ENCODE assay signal across 8 mouse cellular contexts in genomic region chr19:47279788-47280532, GRCm38 (mm10).
DNase-seq lines count a peak whose midpoint lies in the region; ATAC-seq and TF ChIP-seq lines count a peak whose summit lies in the region.
"Had no signal": no experiment of that assay in that cellular context is flagged by ENCODE, and none has a peak within 500 bp of the region (broad histone marks: within the 10 kb centered on the region; RNA-seq: fewer than 3 reads in every experiment).

No protein-coding gene starts in this region.

- TF ChIP-seq CTCF in cortical plate, adult 2 months (IDR thresholded peaks at IDR 0.05; ENCODE audit: extremely low read depth, insufficient read depth, low read length) = no peak
- TF ChIP-seq CTCF in kidney, postnatal 0 days (IDR thresholded peaks at IDR 0.05; ENCODE audit: low read depth) = no peak; the same call in 1 of the 2 replicates
- no peak for TF ChIP-seq CTCF in thymus, adult 2 months (IDR thresholded peaks at IDR 0.05; ENCODE audit: borderline replicate concordance, control insufficient read depth, extremely low read depth, insufficient read depth, low read length, poor library complexity)

- peaks cover 22% of the 10 kb centered on the region for H3K36me3 ChIP-seq in kidney, postnatal 0 days (ENCODE audit: insufficient read depth, low read length)
- peaks cover 99% of the 10 kb centered on the region for H3K36me3 ChIP-seq in limb, embryonic 13.5 days
- H3K36me3 ChIP-seq in thymus, adult 2 months (ENCODE audit: control insufficient read depth, insufficient read depth, low read length) = peaks cover 7% of the 10 kb centered on the region; the same call in 1 of the 2 replicates

- peaks cover 65% of the 10 kb centered on the region for H3K4me1 ChIP-seq in brown adipose tissue, adult 24 weeks (ENCODE audit: control insufficient read depth, insufficient read depth, insufficient read length, low read length)
- H3K4me1 ChIP-seq in cortical plate, adult 2 months (ENCODE audit: control insufficient read depth, insufficient read depth, low read length) = peaks cover 17% of the 10 kb centered on the region
- peaks cover 29% of the 10 kb centered on the region; the same call in 1 of the 2 replicates for H3K4me1 ChIP-seq in kidney, postnatal 0 days (replicated peaks; ENCODE audit: insufficient read depth, low read length)
- H3K4me1 ChIP-seq in limb, embryonic 13.5 days = 0 out of 2 replicates have a peak, but pooled peaks cover 5% of the 10 kb centered on the region
- H3K4me1 ChIP-seq in thymus, adult 2 months (replicated peaks; ENCODE audit: control insufficient read depth, insufficient read depth, low read length) = no peaks in the 10 kb centered on the region

- no peak for ATAC-seq in kidney, postnatal 0 days (replicated peaks; ENCODE audit: low FRiP score, low read depth)
- peak; percentile 29; the same call in 1 of the 2 replicates for ATAC-seq in limb, embryonic 13.5 days (ENCODE audit: low FRiP score, low read depth)

- WGBS in kidney, postnatal 0 days = 56% methylated on average over 15 of the region's 15 CpGs
- WGBS in limb, embryonic 13.5 days = 79% methylated on average over 15 of the region's 15 CpGs
- 92% methylated on average over 15 of the region's 15 CpGs for WGBS in thymus, adult 2 months

- H3K4me2 ChIP-seq in kidney, postnatal 0 days (ENCODE audit: low read length) = no peak overlapping the region
- H3K4me2 ChIP-seq in limb, embryonic 13.5 days (replicated peaks) = no peak overlapping the region

- DNase-seq in heart, adult 9 months (ENCODE audit: low spot score in 2 of 2) = peak; percentile 89 to 92
- DNase-seq in kidney, postnatal 0 days (ENCODE audit: low spot score) = peak; percentile 31
- DNase-seq in right cerebral cortex, postnatal 36 days (ENCODE audit: low spot score in 2 of 2) = peak; percentile 80 to 81
- no peak for DNase-seq in thymus, adult 2 months

- no peak for TF ChIP-seq POLR2A in cortical plate, adult 2 months (IDR thresholded peaks at IDR 0.05; ENCODE audit: extremely low read depth, insufficient read depth, low read length)
- TF ChIP-seq POLR2A in thymus, adult 2 months (IDR thresholded peaks at IDR 0.05; ENCODE audit: control insufficient read depth, extremely low read depth, insufficient read depth, low read length, poor library complexity) = no peak

- H3K27me3 ChIP-seq in kidney, postnatal 0 days (ENCODE audit: insufficient read depth, low read length) = no peaks in the 10 kb centered on the region
- H3K27me3 ChIP-seq in limb, embryonic 13.5 days = no peaks in the 10 kb centered on the region
- no peaks in the 10 kb centered on the region for H3K27me3 ChIP-seq in thymus, adult 2 months (ENCODE audit: control insufficient read depth, insufficient read depth, low read length)

- H3K27ac ChIP-seq in brown adipose tissue, adult 24 weeks (replicated peaks; ENCODE audit: low read depth, low read length) = peak overlapping the region; percentile 75
- H3K27ac ChIP-seq in cortical plate, adult 2 months (ENCODE audit: insufficient read depth, low read length) = peak overlapping the region; percentile 23
- peak overlapping the region; percentile 87 for H3K27ac ChIP-seq in kidney, postnatal 0 days
- peak overlapping the region; percentile 33; the same call in 1 of the 2 replicates for H3K27ac ChIP-seq in limb, embryonic 13.5 days
- H3K27ac ChIP-seq in thymus, adult 2 months (ENCODE audit: control insufficient read depth, insufficient read depth, low read length) = no peak overlapping the region

- no peak overlapping the region for H3K9ac ChIP-seq in kidney, postnatal 0 days (ENCODE audit: low read depth, low read length)
- no peak overlapping the region for H3K9ac ChIP-seq in limb, embryonic 13.5 days

- H3K9me3 ChIP-seq in kidney, postnatal 0 days (replicated peaks; ENCODE audit: low read length) = no peaks in the 10 kb centered on the region
- H3K9me3 ChIP-seq in limb, embryonic 13.5 days = no peaks in the 10 kb centered on the region
- H3K9me3 ChIP-seq: megakaryocyte, embryonic 14.5 days had no signal

- no peak overlapping the region for H3K4me3 ChIP-seq in brown adipose tissue, adult 24 weeks (ENCODE audit: insufficient read depth, low read depth, low read length)
- no peak overlapping the region for H3K4me3 ChIP-seq in cortical plate, adult 2 months (ENCODE audit: insufficient read depth, low read length)
- H3K4me3 ChIP-seq in kidney, postnatal 0 days (replicated peaks; ENCODE audit: low read depth, low read length) = no peak overlapping the region
- H3K4me3 ChIP-seq in limb, embryonic 13.5 days = no peak overlapping the region
- no peak overlapping the region for H3K4me3 ChIP-seq in thymus, adult 2 months (ENCODE audit: control insufficient read depth, insufficient read depth, low read length)
- H3K4me3 ChIP-seq: megakaryocyte, embryonic 14.5 days had no signal
